Mouse (Mus musculus) 3134 (cell line): ENCODE measurements at regions not wholly inside any gene's neighbourhood (a gene's known extent, or its start where the extent isn't known, plus 50 kb on each side); places are given as distances from the start of the nearest gene placed in this dataset.

Experiments
- DNase-seq: peaks from one replicate; pipeline ENCODE4 v3.0.0-alpha.2; 2011; ENCODE audit warnings: low spot score; ENCODE audit not compliant: insufficient read length; ENCODE audit errors: extremely low read depth

DNA sequence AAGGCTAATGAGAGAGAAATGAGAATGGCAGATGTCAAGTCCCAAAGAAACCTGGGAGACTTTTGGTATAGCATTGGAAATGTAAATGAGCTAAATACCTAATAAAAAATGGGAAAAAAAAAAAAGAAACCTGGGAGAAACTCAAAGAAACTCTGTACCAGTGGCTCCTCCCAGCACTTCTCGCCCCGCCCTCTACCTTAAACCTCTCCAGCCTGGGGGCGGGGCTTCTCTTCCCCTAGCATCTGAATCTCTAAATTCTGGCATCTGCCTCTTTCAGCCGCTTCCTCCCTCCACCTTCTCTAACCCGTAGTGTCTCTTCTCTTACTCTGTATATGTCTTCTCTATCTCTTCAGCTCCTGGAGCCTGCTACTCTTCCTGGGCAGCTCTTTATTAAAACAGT is 53.2 kb downstream of the Gpr6 start:
- no peak for DNase-seq

GRCm38 (mm10) chr10:41016547-41016946 is 55.5 kb downstream of the Gpr6 start:
- no peak for DNase-seq

DNA sequence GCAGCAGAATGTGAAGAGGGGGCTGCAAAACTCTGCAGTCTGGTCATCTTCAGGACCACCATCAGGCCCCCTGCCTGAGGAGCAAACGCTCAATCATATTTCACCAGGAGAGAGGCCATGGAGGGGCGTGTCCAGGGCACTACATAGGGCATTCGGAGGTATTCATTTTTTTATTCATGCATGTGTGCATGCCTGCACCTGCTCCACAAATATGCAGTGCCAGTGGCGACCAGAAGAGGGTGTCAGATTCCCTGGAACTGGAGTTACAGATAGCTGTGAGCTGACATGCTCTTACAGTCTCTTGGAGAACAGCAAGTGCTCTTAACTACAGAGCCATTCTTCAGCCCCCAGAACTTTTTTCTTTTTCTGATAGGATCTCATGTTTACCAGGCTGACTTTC is 56.4 kb downstream of the Gpr6 start:
- no peak for DNase-seq

- no peak for DNase-seq
Observed at GRCm38 (mm10) chr10:41010585-41010984, 61.5 kb downstream of the Gpr6 start.

GRCm38 (mm10) chr10:41007866-41008265 is 64.2 kb downstream of the Gpr6 start:
- no peak for DNase-seq

DNA sequence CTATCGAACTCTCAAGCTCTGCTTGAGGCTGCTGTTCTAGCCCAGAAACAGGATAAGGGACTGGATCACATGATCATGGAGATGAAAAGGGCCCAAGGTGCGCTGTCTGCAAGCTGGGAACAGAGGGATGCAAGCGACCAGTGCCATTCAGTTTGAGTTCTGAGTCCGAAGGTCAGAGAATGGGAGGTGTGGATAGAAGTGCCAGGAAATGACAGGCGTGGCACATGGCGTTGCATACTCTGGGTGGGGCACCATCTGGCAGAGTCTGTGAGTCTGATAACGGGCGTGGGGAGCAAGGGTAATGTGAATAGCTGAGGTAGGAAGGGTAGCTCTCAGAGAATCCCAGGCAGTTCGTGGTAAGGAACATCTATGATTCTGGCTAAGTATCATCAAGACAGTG is 65.5 kb downstream of the Gpr6 start:
- DNase-seq = no peak

- no peak for DNase-seq
Observed at GRCm38 (mm10) chr10:41005776-41006175, 66.3 kb downstream of the Gpr6 start.

- DNase-seq = no peak
Observed at GRCm38 (mm10) chr10:41004753-41005152, 67.3 kb downstream of the Gpr6 start.

DNA sequence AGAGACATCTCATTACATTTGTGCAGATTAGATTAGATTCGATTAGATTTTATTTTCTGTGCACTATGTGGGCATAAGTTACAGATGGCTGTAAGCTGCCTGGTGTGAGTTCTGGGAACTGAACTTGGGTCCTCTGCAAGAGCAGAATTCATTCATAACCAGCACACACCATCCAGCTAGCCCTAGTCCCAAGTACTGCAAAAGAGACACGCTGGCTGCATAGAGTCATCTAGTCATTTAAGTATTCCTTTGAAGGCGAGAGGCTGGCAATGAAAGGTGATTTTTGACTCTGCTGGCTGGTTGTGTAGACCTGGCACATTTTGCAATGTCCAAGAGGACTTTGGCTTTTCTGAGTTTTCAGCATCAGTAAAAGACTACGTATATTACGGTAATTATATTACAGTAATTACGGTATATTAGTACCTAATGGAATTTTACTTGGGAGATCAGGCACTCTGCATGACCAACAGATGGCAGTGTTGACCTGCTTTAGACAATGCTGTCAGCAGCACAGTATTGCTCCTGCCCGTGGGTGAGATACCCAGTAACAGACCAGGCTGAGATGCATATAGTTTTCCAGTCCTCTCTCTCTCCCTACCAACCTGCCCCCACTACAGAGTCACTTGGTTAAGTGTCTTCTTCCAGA is 67.9 kb downstream of the Gpr6 start:
- DNase-seq = peak; percentile 25

GRCm38 (mm10) chr10:41003197-41003596 is 68.9 kb downstream of the Gpr6 start:
- DNase-seq = peak; percentile 46

GRCm38 (mm10) chr10:41000965-41001364 is 71.1 kb downstream of the Gpr6 start:
- DNase-seq = no peak

GRCm38 (mm10) chr10:40999486-40999885 is 72.6 kb downstream of the Gpr6 start:
- no peak for DNase-seq

DNA sequence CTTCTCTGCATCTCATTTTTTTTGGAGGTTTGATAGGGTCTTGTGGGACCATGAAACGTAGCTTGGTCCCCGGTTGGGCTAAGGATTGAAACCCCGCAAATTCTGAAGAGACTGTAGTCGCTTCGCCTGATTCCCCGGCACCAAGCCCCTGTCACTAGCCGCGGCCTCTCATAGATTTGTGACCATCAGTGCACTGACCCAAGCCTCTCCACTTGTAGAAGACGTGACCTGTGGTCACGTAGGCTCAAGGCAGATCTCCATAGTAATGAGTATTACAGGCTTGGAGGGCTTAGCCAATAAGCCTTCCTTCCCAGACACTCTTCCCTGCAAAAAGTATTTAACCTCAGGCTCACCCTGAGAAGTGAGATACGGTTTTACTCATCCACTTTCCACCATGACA is 73.3 kb downstream of the Gpr6 start:
- DNase-seq = no peak

- no peak for DNase-seq
Observed at GRCm38 (mm10) chr10:40998330-40998729, 73.8 kb downstream of the Gpr6 start.

DNA sequence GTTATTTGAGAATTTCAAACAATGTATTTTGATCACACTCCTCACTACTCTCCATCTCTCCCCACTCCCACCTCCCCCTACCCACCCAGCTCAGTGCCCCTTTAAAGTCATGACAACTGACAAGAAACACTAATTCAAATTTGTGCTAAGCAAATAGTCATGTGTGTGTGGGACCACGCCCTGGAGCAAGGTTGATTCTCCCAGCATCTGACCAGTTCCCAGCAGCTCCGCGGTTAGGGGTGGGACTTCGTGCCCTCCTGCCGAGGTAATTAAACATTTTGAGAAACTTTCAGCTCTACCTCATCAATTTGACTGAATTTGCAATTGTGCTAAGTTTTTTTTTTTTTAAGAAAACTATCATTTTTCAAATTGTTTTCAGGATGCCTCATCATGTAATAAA is 74.5 kb downstream of the Gpr6 start:
- DNase-seq = no peak
